In genomic region chr12:100001910-100002309, GRCm38 (mm10) we compare ENCODE assay signal across 15 mouse cellular contexts. TPM values are rescaled to one million over a fixed set of nuclear protein-coding genes. Genes with fewer than 3 reads are reported as not detected.
DNase-seq lines count a peak whose midpoint lies in the region; ATAC-seq and TF ChIP-seq lines count a peak whose summit lies in the region.
"Had no signal": no experiment of that assay in that cellular context is flagged by ENCODE, and none has a peak within 500 bp of the region (broad histone marks: within the 10 kb centered on the region; RNA-seq: fewer than 3 reads in every experiment).

No protein-coding gene starts in this region.

- no peaks in the 10 kb centered on the region for H3K27me3 ChIP-seq in embryonic facial prominence, embryonic 14.5 days (replicated peaks; ENCODE audit: control insufficient read depth, insufficient read depth, low read length)
- H3K27me3 ChIP-seq in embryonic facial prominence, embryonic 10.5 days (replicated peaks; ENCODE audit: low read depth, poor library complexity, severe bottlenecking), result no peaks in the 10 kb centered on the region
- H3K27me3 ChIP-seq: hindbrain, embryonic 13.5 days had no signal

- no peak for TF ChIP-seq CTCF in layer of hippocampus, adult 2 months (conservative IDR thresholded peaks at IDR 0.05)

- no peak for ATAC-seq in embryonic facial prominence, embryonic 14.5 days (ENCODE audit: low read depth)

- 77% methylated on average over 3 of the region's 3 CpGs for WGBS in embryonic facial prominence, embryonic 14.5 days
- 81% methylated on average over 3 of the region's 3 CpGs for WGBS in embryonic facial prominence, embryonic 10.5 days

- H3K36me3 ChIP-seq in embryonic facial prominence, embryonic 14.5 days (ENCODE audit: control insufficient read depth, insufficient read depth, low read length), result no peaks in the 10 kb centered on the region
- H3K36me3 ChIP-seq in embryonic facial prominence, embryonic 10.5 days (replicated peaks), result no peaks in the 10 kb centered on the region
- H3K36me3 ChIP-seq: forebrain, embryonic 10.5 days; hindbrain, embryonic 13.5 days had no signal

- no peak overlapping the region for H3K27ac ChIP-seq in embryonic facial prominence, embryonic 14.5 days (replicated peaks; ENCODE audit: low read depth, low read length)
- H3K27ac ChIP-seq in embryonic facial prominence, embryonic 10.5 days (replicated peaks), result no peak overlapping the region
- H3K27ac ChIP-seq in layer of hippocampus, adult 2 months, result peak overlapping the region; percentile 58; the same call in 1 of the 2 replicates
- H3K27ac ChIP-seq: forebrain, embryonic 10.5 days; hindbrain, embryonic 13.5 days had no signal

- no peaks in the 10 kb centered on the region for H3K9me3 ChIP-seq in embryonic facial prominence, embryonic 14.5 days (ENCODE audit: control insufficient read depth, low read length)
- no peaks in the 10 kb centered on the region for H3K9me3 ChIP-seq in embryonic facial prominence, embryonic 10.5 days
- H3K9me3 ChIP-seq: forebrain, embryonic 10.5 days; hindbrain, embryonic 13.5 days had no signal

- DNase-seq in embryonic facial prominence, embryonic 14.5 days (ENCODE audit: low spot score), result peak; percentile 39
- no peak for DNase-seq in embryonic facial prominence, embryonic 10.5 days (ENCODE audit: low spot score)
- no peak for DNase-seq in layer of hippocampus, adult 2 months (ENCODE audit: low spot score in 2 of 2)
- no peak for DNase-seq in layer of hippocampus, postnatal 10 days (ENCODE audit: low spot score in 2 of 2)
- DNase-seq in heart, postnatal 4 days, result peak; percentile 31
- peak; percentile 84 for DNase-seq in lung, postnatal 36 days
- DNase-seq in Muller cell, postnatal 12 days (ENCODE audit: inconsistent ontology term), result no peak
- DNase-seq in thymus, postnatal 36 days, result no peak
- DNase-seq: adrenal gland, adult 2 months; cerebellum, adult 9-10 months; kidney, adult 8-10 months; right cerebral cortex, postnatal 25 days had no signal

- no peak overlapping the region for H3K4me2 ChIP-seq in embryonic facial prominence, embryonic 14.5 days (ENCODE audit: low read depth, low read length)
- H3K4me2 ChIP-seq: hindbrain, embryonic 13.5 days; midbrain, embryonic 11.5 days had no signal

- no peak overlapping the region for H3K4me3 ChIP-seq in embryonic facial prominence, embryonic 14.5 days (ENCODE audit: low read depth, low read length)
- no peak overlapping the region for H3K4me3 ChIP-seq in embryonic facial prominence, embryonic 10.5 days
- H3K4me3 ChIP-seq in layer of hippocampus, adult 2 months, result no peak overlapping the region
- H3K4me3 ChIP-seq: forebrain, embryonic 10.5 days; hindbrain, embryonic 13.5 days had no signal

- H3K4me1 ChIP-seq in embryonic facial prominence, embryonic 14.5 days (ENCODE audit: control insufficient read depth, insufficient read depth, low read length), result no peaks in the 10 kb centered on the region
- H3K4me1 ChIP-seq in embryonic facial prominence, embryonic 10.5 days, result no peaks in the 10 kb centered on the region; the same call in 1 of the 2 replicates
- H3K4me1 ChIP-seq: hindbrain, embryonic 13.5 days had no signal

- no peak overlapping the region for H3K9ac ChIP-seq in embryonic facial prominence, embryonic 14.5 days (ENCODE audit: low read depth, low read length)
- H3K9ac ChIP-seq: hindbrain, embryonic 13.5 days had no signal

RNA-seq across cellular contexts. Expression of gene Kcnk13, which starts 37.6 kb away (rescaled TPM):
- polyA plus RNA-seq in embryonic facial prominence, embryonic 14.5 days (2014; fragmentation: Nextera tagmentation; extraction: Ambion mirVana), result 3.4 and 4.6 TPM in 2 replicates
- 0.09 and 0.16 TPM in 2 replicates for polyA plus RNA-seq in embryonic facial prominence, embryonic 10.5 days (2016; fragmentation: Nextera tagmentation; extraction: Ambion mirVana)
- 1 to 10 TPM; 6.2 to 6.9 TPM for total RNA-seq in layer of hippocampus, adult 2 months (2021)
- total RNA-seq in layer of hippocampus, postnatal 10 days (2021), result 1 to 10 TPM; 3.3 to 3.7 TPM
- total RNA-seq in heart, postnatal 4 days (2021), result under 1 TPM; 0.25 to 0.55 TPM

Comparison
In these comparisons a context has a peak if more than half of its experiments do, and no peak if none do; other contexts are left out.
1. DNase-seq: peak in embryonic facial prominence, embryonic 14.5 days (single experiment), heart, postnatal 4 days (single experiment) and lung, postnatal 36 days (single experiment); none in embryonic facial prominence, embryonic 10.5 days (single experiment), layer of hippocampus, adult 2 months (0 of 2), layer of hippocampus, postnatal 10 days (0 of 2), Muller cell, postnatal 12 days (single experiment) and thymus, postnatal 36 days (0 of 2).